ENCODE assay signal across 16 mouse cellular contexts in genomic region chr8:91505411-91505954, GRCm38 (mm10).
DNase-seq lines count a peak whose midpoint lies in the region; ATAC-seq lines count a peak whose summit lies in the region.
"Had no signal": no experiment of that assay in that cellular context is flagged by ENCODE, and none has a peak within 500 bp of the region (broad histone marks: within the 10 kb centered on the region; RNA-seq: fewer than 3 reads in every experiment).

No protein-coding gene starts in this region.

- H3K27me3 ChIP-seq in lung, embryonic 16.5 days (ENCODE audit: control insufficient read depth, insufficient read depth, low read depth, low read length): no peaks in the 10 kb centered on the region
- H3K27me3 ChIP-seq in intestine, embryonic 15.5 days (replicated peaks): no peaks in the 10 kb centered on the region
- H3K27me3 ChIP-seq in stomach, embryonic 15.5 days (replicated peaks): no peaks in the 10 kb centered on the region
- H3K27me3 ChIP-seq: heart, embryonic 15.5 days; liver, embryonic 15.5 days had no signal

- H3K4me1 ChIP-seq in lung, embryonic 16.5 days (replicated peaks; ENCODE audit: control insufficient read depth, insufficient read depth, low read length): peaks cover 70% of the 10 kb centered on the region
- H3K4me1 ChIP-seq in intestine, embryonic 15.5 days (replicated peaks): peaks cover 29% of the 10 kb centered on the region
- H3K4me1 ChIP-seq in stomach, embryonic 15.5 days: peaks cover 22% of the 10 kb centered on the region

- WGBS in lung, embryonic 16.5 days: 53% methylated on average over 8 of the region's 8 CpGs
- WGBS in intestine, embryonic 15.5 days: 64% methylated on average over 8 of the region's 8 CpGs
- 64% methylated on average over 8 of the region's 8 CpGs for WGBS in stomach, embryonic 15.5 days

- no peak overlapping the region for H3K4me3 ChIP-seq in lung, embryonic 16.5 days (ENCODE audit: low read length)
- no peak overlapping the region for H3K4me3 ChIP-seq in intestine, embryonic 15.5 days (replicated peaks)
- H3K4me3 ChIP-seq in stomach, embryonic 15.5 days (replicated peaks): no peak overlapping the region
- H3K4me3 ChIP-seq: forebrain, embryonic 10.5 days; heart, embryonic 15.5 days; hindbrain, embryonic 13.5 days; liver, embryonic 15.5 days; neural tube, embryonic 15.5 days had no signal

- no peaks in the 10 kb centered on the region for H3K9me3 ChIP-seq in lung, embryonic 16.5 days (ENCODE audit: control insufficient read depth, low read length)
- H3K9me3 ChIP-seq in intestine, embryonic 15.5 days: no peaks in the 10 kb centered on the region
- no peaks in the 10 kb centered on the region for H3K9me3 ChIP-seq in stomach, embryonic 15.5 days
- H3K9me3 ChIP-seq: forebrain, embryonic 10.5 days; heart, embryonic 15.5 days; hindbrain, embryonic 13.5 days; liver, embryonic 15.5 days; neural tube, embryonic 15.5 days had no signal

- H3K36me3 ChIP-seq in lung, embryonic 16.5 days (ENCODE audit: control insufficient read depth, insufficient read depth, low read length): no peaks in the 10 kb centered on the region
- no peaks in the 10 kb centered on the region for H3K36me3 ChIP-seq in intestine, embryonic 15.5 days
- H3K36me3 ChIP-seq in stomach, embryonic 15.5 days: no peaks in the 10 kb centered on the region
- H3K36me3 ChIP-seq: forebrain, embryonic 10.5 days; heart, embryonic 15.5 days; hindbrain, embryonic 13.5 days; liver, embryonic 15.5 days; neural tube, embryonic 15.5 days had no signal

- no peak overlapping the region for H3K9ac ChIP-seq in lung, embryonic 16.5 days (ENCODE audit: low read length)
- H3K9ac ChIP-seq in intestine, embryonic 15.5 days: no peak overlapping the region
- H3K9ac ChIP-seq in stomach, embryonic 15.5 days: no peak overlapping the region
- H3K9ac ChIP-seq: heart, embryonic 15.5 days; hindbrain, embryonic 13.5 days; liver, embryonic 15.5 days; neural tube, embryonic 15.5 days had no signal

- peak; percentile 84 for ATAC-seq in lung, embryonic 16.5 days (ENCODE audit: low read depth)
- ATAC-seq in intestine, embryonic 15.5 days: peak; percentile 86
- ATAC-seq in stomach, embryonic 15.5 days (ENCODE audit: insufficient read depth, low FRiP score, low read depth): peak; percentile 91

- no peak overlapping the region for H3K4me2 ChIP-seq in lung, embryonic 16.5 days (ENCODE audit: low read depth, low read length)
- 0 out of 2 replicates have a peak overlapping the region, but pooled peaks have one; percentile 19 for H3K4me2 ChIP-seq in intestine, embryonic 15.5 days (replicated peaks)
- no peak overlapping the region for H3K4me2 ChIP-seq in stomach, embryonic 15.5 days
- H3K4me2 ChIP-seq: hindbrain, embryonic 13.5 days; liver, embryonic 15.5 days; midbrain, embryonic 11.5 days; neural tube, embryonic 15.5 days had no signal

- DNase-seq in adrenal gland, adult 2 months: peak; percentile 24
- no peak for DNase-seq in adrenal gland, postnatal 4 days (ENCODE audit: low spot score in 2 of 2)
- DNase-seq in lung, postnatal 25 days (ENCODE audit: low spot score): no peak
- no peak for DNase-seq in cerebellum, adult 9-10 months
- DNase-seq in cerebellum, adult 11 months: no peak
- DNase-seq: right cerebral cortex, adult 18-20 months had no signal

- peak overlapping the region; percentile 85 for H3K27ac ChIP-seq in lung, embryonic 16.5 days (ENCODE audit: low read length)
- peak overlapping the region; percentile 48; the same call in 1 of the 2 replicates for H3K27ac ChIP-seq in intestine, embryonic 15.5 days
- H3K27ac ChIP-seq in stomach, embryonic 15.5 days: peak overlapping the region; percentile 55
- H3K27ac ChIP-seq: forebrain, embryonic 10.5 days; hindbrain, embryonic 13.5 days; liver, embryonic 15.5 days; macrophage; neural tube, embryonic 15.5 days had no signal
